Mouse (Mus musculus) A20 (cell line): ENCODE data around the gene Ccdc28b.

Experiments
- DNase-seq: peaks from one replicate; pipeline ENCODE4 v3.0.0-alpha.2; 2011; ENCODE audit warnings: low read depth, low spot score

The Ccdc28b gene

GRCm38 (mm10) chr4:129624281-129625028 lies 708 bp upstream of the Ccdc28b start:
- peak; percentile 79 for DNase-seq

- no peak for DNase-seq
Observed at GRCm38 (mm10) chr4:129622803-129623535, 778 bp downstream of the Ccdc28b start.

- no peak for DNase-seq
Observed at GRCm38 (mm10) chr4:129622120-129622802, 1.5 kb downstream of the Ccdc28b start.

GRCm38 (mm10) chr4:129621283-129621841 lies 2.4 kb downstream of the Ccdc28b start:
- no peak for DNase-seq

- no peak for DNase-seq
Observed at GRCm38 (mm10) chr4:129620419-129621282, 3.1 kb downstream of the Ccdc28b start.

GRCm38 (mm10) chr4:129618786-129619691 lies 4.7 kb downstream of the Ccdc28b start, which contains the start of gene Iqcc:
Iqcc (minus strand) TSS chr4:129619099.
- peak; percentile 95 for DNase-seq

- DNase-seq, result no peak
Observed at GRCm38 (mm10) chr4:129618031-129618430, 5.7 kb downstream of the Ccdc28b start.

- no peak for DNase-seq
Observed at GRCm38 (mm10) chr4:129617121-129617641, 6.6 kb downstream of the Ccdc28b start.

GRCm38 (mm10) chr4:129616631-129617030 lies 7.1 kb downstream of the Ccdc28b start:
- DNase-seq, result no peak

GRCm38 (mm10) chr4:129615801-129616290 lies 7.9 kb downstream of the Ccdc28b start:
- DNase-seq, result no peak

GRCm38 (mm10) chr4:129614093-129614492 lies 9.7 kb downstream of the Ccdc28b start, which contains the start of gene Dcdc2b:
Dcdc2b (minus strand) TSS chr4:129614257.
- DNase-seq, result no peak

- no peak for DNase-seq
Observed at GRCm38 (mm10) chr4:129610472-129610871, 13.3 kb downstream of the Ccdc28b start.

GRCm38 (mm10) chr4:129610026-129610425 lies 13.7 kb downstream of the Ccdc28b start:
- no peak for DNase-seq

- no peak for DNase-seq
Observed at GRCm38 (mm10) chr4:129609139-129609631, 14.6 kb downstream of the Ccdc28b start.

- peak; percentile 88 for DNase-seq
Observed at GRCm38 (mm10) chr4:129608426-129609025, 15.2 kb downstream of the Ccdc28b start.

- peak; percentile 89 for DNase-seq
Observed at GRCm38 (mm10) chr4:129600233-129601158, 23.3 kb downstream of the Ccdc28b start, which contains the start of the genes Eif3i and Tmem234. Eif3i (minus strand) TSS chr4:129600648. Tmem234 (plus strand) TSS chr4:129600668.

- no peak for DNase-seq
Observed at GRCm38 (mm10) chr4:129588865-129589264, 34.9 kb downstream of the Ccdc28b start.
